Mouse (Mus musculus) gastrocnemius, postnatal 4 days (tissue): ENCODE data around the gene Fam173b. TPM values are rescaled to one million over a fixed set of nuclear protein-coding genes. Genes with fewer than 3 reads are reported as not detected.
"Not testable (repeated sequence)": the region's sequence is repeated elsewhere in the genome, so short reads cannot be mapped to it uniquely, and the experiment has no call there.

Source experiments
- DNase-seq, 2 experiments: peaks; one replicate each; pipeline ENCODE4 v3.0.0; 2021 to 2022; ENCODE audit warnings: low spot score in 2 of 2, mixed read lengths in 2 of 2
- long read RNA-seq, 2 experiments: library from polyadenylated mRNA; stranded (forward); transcript quantifications; one replicate each; pipeline ENCODE4 v2.0.0; 2021
- total RNA-seq, 2 experiments: library from RNA; stranded (reverse); gene quantifications; 2 replicates each; pipeline ENCODE4 v1.2.3; 2021

Gene Fam173b
- 10 to 100 TPM; 12.7 to 13.7 TPM for total RNA-seq
- long read RNA-seq, experiment 1, full-length matches to known transcripts = 9 of 12 reads
- long read RNA-seq, experiment 1, partial matches to known transcripts = 1 of 12 reads
- long read RNA-seq, experiment 1, other reads (novel, unspliced or antisense) = 2 of 12 reads
- long read RNA-seq, experiment 2, full-length matches to known transcripts = 10 of 12 reads
- long read RNA-seq, experiment 2, partial matches to known transcripts = 0 of 12 reads
- long read RNA-seq, experiment 2, other reads (novel, unspliced or antisense) = 2 of 12 reads

- DNase-seq = peak; percentile 96 to 97
Observed at GRCm38 (mm10) chr15:31601646-31602374, at the start of gene Fam173b, which contains the start of gene Cct5. Gene Fam173b, plus strand, starts transcription at chr15:31601852. Gene Cct5, minus strand, starts transcription at chr15:31601804.

GRCm38 (mm10) chr15:31554855-31555254 lies 46.8 kb upstream of the Fam173b start:
- DNase-seq = no peak

- DNase-seq = no peak
Observed at GRCm38 (mm10) chr15:31561390-31561789, 40.3 kb upstream of the Fam173b start.

- no peak for DNase-seq
Observed at GRCm38 (mm10) chr15:31561976-31562375, 39.7 kb upstream of the Fam173b start.

- DNase-seq = no peak
Observed at GRCm38 (mm10) chr15:31562847-31563246, 38.8 kb upstream of the Fam173b start.

- no peak for DNase-seq
Observed at GRCm38 (mm10) chr15:31563577-31564546, 37.8 kb upstream of the Fam173b start.

GRCm38 (mm10) chr15:31565184-31565583 lies 36.5 kb upstream of the Fam173b start, which contains the start of gene Cmbl:
Gene Cmbl, plus strand, starts transcription at chr15:31565389.
- DNase-seq = no peak

- DNase-seq = no peak
Observed at GRCm38 (mm10) chr15:31565786-31566185, 35.9 kb upstream of the Fam173b start.

- no peak for DNase-seq
Observed at GRCm38 (mm10) chr15:31567431-31567830, 34.2 kb upstream of the Fam173b start.

- DNase-seq = peak in 1 of 2 experiments; percentile 46
Observed at GRCm38 (mm10) chr15:31568581-31568996, 33.1 kb upstream of the Fam173b start.

GRCm38 (mm10) chr15:31569325-31570022 lies 32.2 kb upstream of the Fam173b start:
- peak in 1 of 2 experiments; percentile 32 for DNase-seq

GRCm38 (mm10) chr15:31570959-31571358 lies 30.7 kb upstream of the Fam173b start:
- no peak for DNase-seq

GRCm38 (mm10) chr15:31571906-31572722 lies 29.5 kb upstream of the Fam173b start:
- DNase-seq = peak in 1 of 2 experiments; percentile 39

GRCm38 (mm10) chr15:31573287-31573686 lies 28.4 kb upstream of the Fam173b start:
- no peak for DNase-seq

- DNase-seq = no peak
Observed at GRCm38 (mm10) chr15:31573692-31574091, 28.0 kb upstream of the Fam173b start.

GRCm38 (mm10) chr15:31576076-31576475 lies 25.6 kb upstream of the Fam173b start:
- DNase-seq = no peak

- DNase-seq = not testable (repeated sequence)
Observed at GRCm38 (mm10) chr15:31581086-31581485, 20.6 kb upstream of the Fam173b start.

GRCm38 (mm10) chr15:31583304-31584085 lies 18.2 kb upstream of the Fam173b start:
- DNase-seq = no peak

- no peak for DNase-seq
Observed at GRCm38 (mm10) chr15:31585238-31585637, 16.4 kb upstream of the Fam173b start.
